Mouse (Mus musculus): Measurements from ENCODE around the gene Spo11. TPM values are rescaled to one million over a fixed set of nuclear protein-coding genes. Genes with fewer than 3 reads are reported as not detected.

Gene Spo11
- not detected for total RNA-seq (2021)

- DNase-seq, result no peak
Observed at GRCm38 (mm10) chr2:172977409-172978130, at the start of gene Spo11. TSS of gene Spo11 (plus strand) at chr2:172977700.

- DNase-seq, result peak; percentile 38
Observed at GRCm38 (mm10) chr2:172929905-172930436, 47.5 kb upstream of the Spo11 start.

GRCm38 (mm10) chr2:172931137-172931898 lies 46.2 kb upstream of the Spo11 start:
- DNase-seq, result no peak

- DNase-seq, result peak; percentile 49
Observed at GRCm38 (mm10) chr2:172933631-172934419, 43.7 kb upstream of the Spo11 start.

- DNase-seq, result no peak
Observed at GRCm38 (mm10) chr2:172934420-172934788, 43.1 kb upstream of the Spo11 start.

- DNase-seq, result peak; percentile 27
Observed at GRCm38 (mm10) chr2:172934891-172935740, 42.4 kb upstream of the Spo11 start.

GRCm38 (mm10) chr2:172935776-172936562 lies 41.5 kb upstream of the Spo11 start:
- no peak for DNase-seq

- DNase-seq, result no peak
Observed at GRCm38 (mm10) chr2:172936844-172937243, 40.7 kb upstream of the Spo11 start.

- no peak for DNase-seq
Observed at GRCm38 (mm10) chr2:172937326-172938190, 39.9 kb upstream of the Spo11 start.

- DNase-seq, result peak; percentile 42
Observed at GRCm38 (mm10) chr2:172938761-172939638, 38.5 kb upstream of the Spo11 start.

GRCm38 (mm10) chr2:172939639-172940002 lies 37.9 kb upstream of the Spo11 start:
- DNase-seq, result peak; percentile 24

GRCm38 (mm10) chr2:172940003-172940798 lies 37.3 kb upstream of the Spo11 start, which contains the start of gene Bmp7:
TSS of gene Bmp7 (minus strand) at chr2:172940321.
- DNase-seq, result peak; percentile 60

- no peak for DNase-seq
Observed at GRCm38 (mm10) chr2:172940799-172941163, 36.7 kb upstream of the Spo11 start.

GRCm38 (mm10) chr2:172949051-172949450 lies 28.4 kb upstream of the Spo11 start:
- DNase-seq, result no peak

- peak; percentile 33 for DNase-seq
Observed at GRCm38 (mm10) chr2:172950119-172950676, 27.3 kb upstream of the Spo11 start.

- DNase-seq, result no peak
Observed at GRCm38 (mm10) chr2:172950722-172951121, 26.8 kb upstream of the Spo11 start.

GRCm38 (mm10) chr2:172951976-172952375 lies 25.5 kb upstream of the Spo11 start:
- no peak for DNase-seq

GRCm38 (mm10) chr2:172958579-172958978 lies 18.9 kb upstream of the Spo11 start:
- no peak for DNase-seq
